Mouse (Mus musculus) right cerebral cortex, postnatal 14 days (tissue): ENCODE results near the gene Elmsan1.

Experiments used
- DNase-seq: peaks from one replicate; pipeline ENCODE4 v3.0.0; 2022

The Elmsan1 gene

GRCm38 (mm10) chr12:84214495-84215175, 4.0 kb downstream of the Elmsan1 start:
- DNase-seq = no peak

- DNase-seq = no peak
Measured at GRCm38 (mm10) chr12:84212297-84212696, 6.4 kb downstream of the Elmsan1 start.

- no peak for DNase-seq
Measured at GRCm38 (mm10) chr12:84211021-84211538, 7.6 kb downstream of the Elmsan1 start.

GRCm38 (mm10) chr12:84210288-84210687, 8.4 kb downstream of the Elmsan1 start:
- DNase-seq = no peak

- no peak for DNase-seq
Measured at GRCm38 (mm10) chr12:84209093-84209492, 9.6 kb downstream of the Elmsan1 start.

- peak; percentile 48 for DNase-seq
Measured at GRCm38 (mm10) chr12:84207209-84207817, 11.4 kb downstream of the Elmsan1 start.

- DNase-seq = no peak
Measured at GRCm38 (mm10) chr12:84206525-84206924, 12.2 kb downstream of the Elmsan1 start.

- DNase-seq = no peak
Measured at GRCm38 (mm10) chr12:84205659-84206185, 13.0 kb downstream of the Elmsan1 start.

- no peak for DNase-seq
Measured at GRCm38 (mm10) chr12:84204662-84205061, 14.0 kb downstream of the Elmsan1 start.

GRCm38 (mm10) chr12:84203778-84204216, 14.9 kb downstream of the Elmsan1 start:
- DNase-seq = no peak

- DNase-seq = no peak
Measured at GRCm38 (mm10) chr12:84203170-84203777, 15.4 kb downstream of the Elmsan1 start.

- no peak for DNase-seq
Measured at GRCm38 (mm10) chr12:84202561-84202960, 16.1 kb downstream of the Elmsan1 start.

GRCm38 (mm10) chr12:84201686-84202484, 16.8 kb downstream of the Elmsan1 start:
- no peak for DNase-seq

GRCm38 (mm10) chr12:84201222-84201621, 17.5 kb downstream of the Elmsan1 start:
- no peak for DNase-seq

GRCm38 (mm10) chr12:84198880-84199279, 19.8 kb downstream of the Elmsan1 start:
- DNase-seq = no peak

- DNase-seq = no peak
Measured at GRCm38 (mm10) chr12:84198076-84198679, 20.5 kb downstream of the Elmsan1 start.

GRCm38 (mm10) chr12:84195195-84195594, 23.5 kb downstream of the Elmsan1 start:
- no peak for DNase-seq

- DNase-seq = no peak
Measured at GRCm38 (mm10) chr12:84194400-84195109, 24.1 kb downstream of the Elmsan1 start.

- DNase-seq = peak; percentile 87
Measured at GRCm38 (mm10) chr12:84193642-84194399, 24.9 kb downstream of the Elmsan1 start.

- DNase-seq = peak; percentile 80
Measured at GRCm38 (mm10) chr12:84192741-84193641, 25.7 kb downstream of the Elmsan1 start.
